Mouse (Mus musculus): Measurements from ENCODE around the gene Slc16a6. TPM values are rescaled to one million over a fixed set of nuclear protein-coding genes. Genes with fewer than 3 reads are reported as not detected.

Gene Slc16a6
- total RNA-seq, 2 experiments from 2014 or later = 0.63 to 0.90 TPM

GRCm38 (mm10) chr11:109487991-109488684 lies 14.7 kb upstream of the Slc16a6 start:
- no peak for DNase-seq (ENCODE audit: low spot score in 2 of 2)

GRCm38 (mm10) chr11:109487111-109487510 lies 13.7 kb upstream of the Slc16a6 start:
- no peak for DNase-seq (ENCODE audit: low spot score in 2 of 2)

DNA sequence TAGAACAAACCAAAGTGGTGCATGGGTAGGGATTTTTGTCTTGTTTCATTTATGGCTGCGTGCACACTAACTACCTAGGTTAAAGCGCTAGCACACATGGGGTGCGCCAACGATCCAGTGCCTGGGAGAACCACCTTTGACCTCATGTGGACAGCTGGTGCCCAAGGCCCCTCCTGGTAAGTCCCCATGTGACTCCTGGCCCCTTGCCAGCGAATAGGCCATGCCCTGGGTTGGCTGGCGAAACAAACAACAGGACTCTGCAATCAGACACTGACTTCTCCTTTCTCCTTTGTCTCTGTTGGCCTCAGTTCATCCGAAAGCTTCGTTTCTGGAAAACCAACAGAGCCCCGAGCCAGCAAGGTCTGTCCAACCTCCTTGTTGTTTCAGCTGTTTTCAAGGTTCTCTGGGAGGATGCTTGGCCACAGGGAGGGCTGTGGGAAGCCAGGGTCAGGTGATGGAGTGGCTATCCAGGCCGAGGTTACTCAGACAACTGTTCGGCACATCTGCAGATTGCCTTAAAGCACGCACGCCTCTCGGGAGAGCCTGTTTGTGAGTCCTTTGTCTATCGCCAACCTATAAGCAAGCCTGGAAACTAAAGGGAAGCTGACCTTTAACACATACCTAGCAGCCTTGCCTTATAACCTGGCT lies 12.1 kb upstream of the Slc16a6 start:
- peak in 1 of 2 experiments; percentile 30 for DNase-seq (ENCODE audit: low spot score in 2 of 2)

- DNase-seq (ENCODE audit: low spot score in 2 of 2) = no peak
Observed at GRCm38 (mm10) chr11:109480440-109480839, 7.0 kb upstream of the Slc16a6 start.

- no peak for DNase-seq (ENCODE audit: low spot score in 2 of 2)
Observed at GRCm38 (mm10) chr11:109479575-109480285, 6.3 kb upstream of the Slc16a6 start.

GRCm38 (mm10) chr11:109477606-109478380 lies 4.4 kb upstream of the Slc16a6 start:
- no peak for DNase-seq (ENCODE audit: low spot score in 2 of 2)

DNA sequence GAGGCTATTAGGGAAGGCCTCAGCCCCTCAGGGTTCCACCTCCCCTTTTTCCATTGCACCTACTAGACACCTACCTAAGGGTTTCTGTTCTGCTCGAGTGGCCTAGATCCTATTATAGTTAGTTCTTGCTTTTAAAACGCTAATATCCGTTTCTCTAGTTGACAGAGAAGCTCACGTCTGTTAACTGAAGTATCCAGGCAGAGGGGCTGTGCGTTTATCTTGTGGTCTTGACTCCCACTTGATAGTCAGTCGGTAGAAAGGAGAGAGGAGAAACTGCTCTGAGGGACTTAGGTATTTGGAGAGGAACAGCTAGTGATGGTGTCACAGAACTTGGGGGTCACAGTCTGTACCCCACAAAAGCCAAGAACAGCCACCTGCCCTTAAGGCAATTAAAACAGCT lies 3.3 kb upstream of the Slc16a6 start:
- DNase-seq (ENCODE audit: low spot score in 2 of 2) = no peak

GRCm38 (mm10) chr11:109476241-109476640 lies 2.8 kb upstream of the Slc16a6 start:
- no peak for DNase-seq (ENCODE audit: low spot score in 2 of 2)

DNA sequence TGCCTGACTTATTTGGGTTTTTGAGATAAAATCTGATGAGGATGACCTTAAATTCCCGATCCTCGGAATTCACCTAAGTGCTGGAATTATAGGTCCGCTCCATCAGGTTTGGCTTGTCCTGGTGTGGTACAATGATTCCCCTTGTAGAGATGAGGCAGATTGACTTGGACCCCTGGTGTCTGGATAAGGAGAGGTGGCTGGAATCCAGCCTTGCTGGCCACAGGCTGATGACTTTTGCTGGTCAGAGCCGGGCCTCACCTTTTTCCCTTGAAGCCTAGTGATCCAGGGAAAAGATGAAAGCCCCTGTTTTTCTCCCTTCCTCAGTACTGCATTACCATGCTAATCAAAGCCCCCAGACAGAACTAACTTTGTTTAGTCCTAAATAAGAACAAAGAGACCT lies 2.3 kb upstream of the Slc16a6 start:
- no peak for DNase-seq (ENCODE audit: low spot score in 2 of 2)

- DNase-seq (ENCODE audit: low spot score in 2 of 2) = no peak
Observed at GRCm38 (mm10) chr11:109474836-109475235, 1.4 kb upstream of the Slc16a6 start.

DNA sequence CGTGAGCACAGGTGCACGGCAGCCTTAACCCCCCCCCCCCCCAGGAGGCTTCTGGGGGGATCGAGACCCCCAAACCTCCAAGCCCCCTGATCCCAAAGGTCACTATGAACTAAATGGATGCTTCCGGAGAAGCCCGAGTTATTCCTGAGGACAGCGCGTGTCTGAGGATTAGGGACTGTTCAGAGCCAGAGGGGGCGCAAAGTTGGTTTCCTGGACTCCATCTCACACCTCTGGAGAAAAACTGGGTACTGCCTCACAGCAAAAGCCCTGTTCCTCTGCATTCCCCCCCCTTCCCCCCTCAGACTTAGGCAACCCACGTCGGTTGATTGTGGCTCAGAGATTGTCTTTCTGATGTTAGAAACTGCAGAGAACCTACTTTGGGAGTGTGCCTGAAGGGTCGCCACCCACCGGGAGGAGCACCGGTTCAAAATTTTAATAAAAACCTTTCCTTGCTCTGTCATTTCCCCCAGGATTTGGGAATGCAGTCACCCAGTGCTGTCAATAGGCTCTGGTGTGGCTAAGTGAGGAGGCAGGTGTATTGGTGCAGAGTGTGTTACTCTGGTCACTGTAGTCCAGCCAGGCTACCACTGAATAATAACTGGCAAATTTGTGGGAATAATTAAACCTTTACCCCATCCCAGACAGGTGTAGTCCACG lies 816 bp upstream of the Slc16a6 start:
- DNase-seq (ENCODE audit: low spot score in 2 of 2) = no peak

DNA sequence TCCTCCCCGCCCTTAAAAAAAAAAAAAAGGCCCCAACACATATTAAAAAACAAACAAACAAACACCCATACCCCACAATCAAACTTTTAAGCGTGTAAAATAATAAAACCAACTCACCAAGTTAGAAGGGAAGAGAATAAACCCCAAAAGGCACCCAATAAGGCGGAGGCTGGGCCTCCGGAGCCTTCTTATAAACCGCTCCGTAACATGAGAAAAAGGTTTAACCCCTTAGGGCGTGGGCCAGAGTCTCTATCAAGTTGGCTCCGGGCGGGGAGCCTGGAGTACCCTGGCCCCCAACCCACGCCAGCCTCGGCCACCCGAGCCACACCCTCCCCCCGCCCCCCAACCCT lies 602 bp downstream of the Slc16a6 start:
- no peak for DNase-seq (ENCODE audit: low spot score in 2 of 2)

GRCm38 (mm10) chr11:109472171-109472691 lies 1.2 kb downstream of the Slc16a6 start:
- DNase-seq (ENCODE audit: low spot score in 2 of 2) = peak in 1 of 2 experiments; percentile 38

DNA sequence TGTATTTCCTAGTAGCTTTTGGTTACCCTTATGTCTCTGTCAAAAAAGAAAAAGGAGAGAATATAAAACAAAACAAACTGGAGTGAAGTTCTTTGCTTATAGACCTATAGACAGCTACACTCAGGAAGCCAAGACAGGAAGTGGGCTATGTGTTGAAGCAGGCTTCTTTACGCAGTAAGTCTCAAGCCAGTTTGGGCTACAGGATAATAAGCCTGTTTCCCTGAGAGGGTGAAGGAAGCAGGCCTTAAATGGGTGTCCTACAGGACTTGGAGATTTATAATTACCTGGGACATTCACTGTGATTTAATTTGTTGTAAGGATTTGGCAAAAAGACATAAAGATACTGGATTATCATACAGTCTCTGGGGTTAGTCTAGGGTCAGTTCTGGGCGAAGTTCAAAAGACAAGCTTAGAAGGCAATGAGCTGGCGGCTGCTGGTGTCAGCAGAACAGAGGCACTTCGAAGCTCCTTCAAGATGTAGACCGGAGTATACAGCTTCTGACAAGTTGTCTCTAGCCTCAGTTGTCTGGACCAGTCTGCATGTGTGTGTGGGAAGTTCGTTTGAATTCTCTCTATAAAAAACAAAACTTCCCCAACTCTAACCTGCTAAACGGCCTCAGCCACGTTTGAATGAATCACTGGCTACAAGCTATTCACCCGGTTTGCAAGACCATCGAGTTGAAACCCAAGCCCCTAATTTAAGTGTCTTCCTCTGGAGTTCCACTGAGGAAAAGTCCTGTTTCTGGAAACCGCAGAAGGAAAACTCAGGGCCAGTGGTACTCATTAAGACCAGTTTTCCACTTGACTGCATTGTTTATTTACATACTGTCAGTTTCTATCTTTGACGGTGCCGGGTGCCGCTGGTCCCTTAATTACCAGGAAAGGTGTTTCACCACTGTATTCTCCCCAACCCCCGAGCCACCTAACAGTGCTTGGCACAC lies 2.2 kb downstream of the Slc16a6 start:
- no peak for DNase-seq (ENCODE audit: low spot score in 2 of 2)

DNA sequence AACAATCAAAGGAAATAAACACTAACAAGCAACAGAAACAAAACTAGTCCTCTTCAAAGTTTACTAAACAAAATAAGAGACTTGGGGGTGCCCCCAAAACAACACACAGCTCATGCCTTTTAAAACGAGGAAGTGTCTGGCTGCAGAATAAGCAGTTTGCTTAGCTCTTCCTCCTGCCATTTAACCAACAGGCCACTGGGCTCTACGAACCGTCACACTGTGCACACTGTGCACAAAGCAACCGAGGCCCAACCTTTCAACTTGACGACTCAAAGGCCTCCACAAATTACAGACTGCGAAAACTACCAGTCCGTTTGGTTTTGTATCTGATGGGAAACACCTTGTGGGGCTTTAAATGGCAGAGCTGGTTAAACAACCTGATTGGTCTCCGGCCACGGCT lies 3.2 kb downstream of the Slc16a6 start:
- no peak for DNase-seq (ENCODE audit: low spot score in 2 of 2)

- no peak for DNase-seq (ENCODE audit: low spot score in 2 of 2)
Observed at GRCm38 (mm10) chr11:109468133-109468532, 5.3 kb downstream of the Slc16a6 start.

DNA sequence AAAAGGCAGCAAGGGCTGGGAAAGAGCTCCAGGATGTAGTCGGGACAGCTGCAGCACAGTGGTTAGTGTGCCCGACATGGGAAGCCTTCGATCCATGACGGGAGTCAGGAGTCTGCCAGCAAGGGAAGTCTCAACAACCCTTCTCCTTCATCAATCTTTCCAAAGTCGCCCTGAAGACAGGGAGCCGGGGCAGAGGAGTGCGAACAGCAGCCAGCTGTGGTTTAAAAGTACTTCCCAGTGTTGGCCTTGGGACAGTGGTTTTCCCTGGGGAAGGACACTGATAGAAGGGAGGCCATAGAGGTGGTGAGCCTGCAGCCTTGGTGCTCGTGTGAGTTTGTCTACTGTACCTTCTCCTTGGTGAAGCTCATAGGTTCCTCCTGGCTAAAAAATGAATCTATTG lies 6.4 kb downstream of the Slc16a6 start:
- DNase-seq (ENCODE audit: low spot score in 2 of 2) = no peak

GRCm38 (mm10) chr11:109465068-109465467 lies 8.3 kb downstream of the Slc16a6 start:
- no peak for DNase-seq (ENCODE audit: low spot score in 2 of 2)

DNA sequence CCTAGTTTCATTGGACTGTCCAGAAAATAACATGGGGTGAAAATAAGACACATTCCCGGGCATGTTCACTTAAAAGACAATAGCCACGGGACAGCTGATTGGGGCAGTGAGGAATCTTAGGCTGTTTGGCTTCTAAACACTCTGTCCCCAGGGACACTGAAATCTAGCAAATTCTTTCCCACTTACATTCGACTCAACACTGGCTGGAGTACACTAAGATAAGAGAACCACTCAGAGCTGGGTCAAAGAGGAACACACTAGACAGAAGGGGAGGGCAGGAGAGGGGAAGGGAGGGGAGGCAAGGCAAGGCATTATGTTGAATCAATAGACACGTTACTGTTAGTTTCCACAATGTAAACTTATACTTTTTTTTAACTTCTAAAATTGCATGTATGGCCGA lies 12.8 kb downstream of the Slc16a6 start:
- DNase-seq (ENCODE audit: low spot score in 2 of 2) = no peak

GRCm38 (mm10) chr11:109458165-109458564 lies 15.2 kb downstream of the Slc16a6 start:
- DNase-seq (ENCODE audit: low spot score in 2 of 2) = no peak
